Comparison of ENCODE assay signal across 16 mouse cellular contexts in the genomic region with DNA sequence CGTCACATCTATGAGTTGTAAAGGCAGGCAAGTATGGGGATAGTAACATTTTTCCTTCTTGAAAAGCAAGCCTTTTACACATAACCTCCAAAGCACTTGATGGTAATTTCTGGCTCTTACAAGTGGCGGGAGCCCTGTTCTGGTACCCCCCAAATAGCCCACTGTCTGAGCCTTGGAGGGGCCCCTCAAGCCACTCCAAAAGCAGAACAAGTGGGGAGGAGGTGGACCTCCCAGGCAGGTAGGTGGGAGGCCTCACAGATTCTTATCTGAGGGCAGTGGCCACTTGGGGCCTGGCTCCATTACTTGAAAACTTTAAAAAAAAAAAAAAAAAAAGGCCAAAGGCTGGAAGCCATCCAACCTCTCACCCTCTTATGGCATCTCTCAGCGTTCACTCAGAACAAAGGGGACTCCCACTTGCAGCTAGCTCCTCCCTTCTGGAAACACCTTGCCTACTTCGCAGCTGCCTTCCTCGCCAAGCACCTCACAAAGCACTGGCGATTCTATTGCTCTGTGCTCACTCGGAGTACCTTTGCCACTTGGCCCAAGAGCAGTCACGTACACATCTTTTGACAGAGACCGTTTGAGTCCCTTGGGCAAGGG.
"Had no signal": no experiment of that assay in that cellular context is flagged by ENCODE, and none has a peak within 500 bp of the region (broad histone marks: within the 10 kb centered on the region; RNA-seq: fewer than 3 reads in every experiment).

No protein-coding gene starts in this region.

- DNase-seq: kidney, adult 8-10 months; kidney, postnatal 10 days; kidney, postnatal 36 days; liver; thymus, adult 18-20 months; thymus, postnatal 36 days had no signal

- H3K4me3 ChIP-seq: kidney, embryonic 15.5 days; limb, embryonic 10.5 days; limb, embryonic 13.5 days; liver, embryonic 12.5 days; liver, embryonic 15.5 days; midbrain, embryonic 13.5 days had no signal

- H3K4me1 ChIP-seq: liver, embryonic 12.5 days; liver, embryonic 15.5 days had no signal

- H3K9me3 ChIP-seq: kidney, embryonic 15.5 days; limb, embryonic 10.5 days; limb, embryonic 13.5 days; liver, embryonic 12.5 days; liver, embryonic 15.5 days; midbrain, embryonic 13.5 days had no signal

- H3K27ac ChIP-seq: hindbrain, postnatal 0 days; kidney, embryonic 15.5 days; limb, embryonic 10.5 days; limb, embryonic 13.5 days; liver, embryonic 12.5 days; liver, embryonic 15.5 days; macrophage; midbrain, embryonic 13.5 days had no signal

- H3K27me3 ChIP-seq: kidney, embryonic 15.5 days; liver, embryonic 12.5 days; liver, embryonic 15.5 days; midbrain, embryonic 13.5 days had no signal

- H3K9ac ChIP-seq: kidney, embryonic 15.5 days; limb, embryonic 13.5 days; liver, embryonic 12.5 days; liver, embryonic 15.5 days; midbrain, embryonic 13.5 days had no signal

- ATAC-seq: hindbrain, postnatal 0 days; inflammation-experienced regulatory T-cells, adult 6 months; intestine, embryonic 16.5 days; liver, embryonic 12.5 days; midbrain, embryonic 13.5 days had no signal

- H3K4me2 ChIP-seq: kidney, embryonic 15.5 days; limb, embryonic 13.5 days; liver, embryonic 12.5 days; liver, embryonic 15.5 days; midbrain, embryonic 13.5 days had no signal
